Mouse (Mus musculus) spleen, postnatal 14 days (tissue): ENCODE measurements around the gene Samd8.

Experiments
- DNase-seq, 2 experiments: peaks; one replicate each; pipeline ENCODE4 v3.0.0; 2021 to 2022; ENCODE audit warnings: low spot score in 2 of 2

Gene Samd8

DNA sequence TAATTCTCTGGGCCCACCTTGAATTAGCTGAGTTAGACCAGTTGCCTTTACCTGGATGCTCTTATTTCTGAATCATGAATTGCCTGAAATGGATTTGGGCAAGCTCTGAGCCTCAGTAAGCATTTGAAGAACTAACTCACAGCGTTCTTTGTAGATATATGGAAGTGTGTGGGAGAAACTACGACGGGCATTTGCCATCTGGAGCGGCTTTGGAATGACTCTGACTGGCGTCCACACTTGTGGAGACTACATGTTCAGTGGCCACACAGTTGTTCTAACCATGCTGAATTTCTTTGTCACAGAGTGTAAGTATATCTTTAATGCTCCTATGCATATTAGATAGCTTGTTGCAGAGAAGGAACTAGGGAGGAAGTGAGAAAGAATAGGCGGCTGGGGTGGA lies 41.9 kb downstream of the Samd8 start:
- DNase-seq: no peak

DNA sequence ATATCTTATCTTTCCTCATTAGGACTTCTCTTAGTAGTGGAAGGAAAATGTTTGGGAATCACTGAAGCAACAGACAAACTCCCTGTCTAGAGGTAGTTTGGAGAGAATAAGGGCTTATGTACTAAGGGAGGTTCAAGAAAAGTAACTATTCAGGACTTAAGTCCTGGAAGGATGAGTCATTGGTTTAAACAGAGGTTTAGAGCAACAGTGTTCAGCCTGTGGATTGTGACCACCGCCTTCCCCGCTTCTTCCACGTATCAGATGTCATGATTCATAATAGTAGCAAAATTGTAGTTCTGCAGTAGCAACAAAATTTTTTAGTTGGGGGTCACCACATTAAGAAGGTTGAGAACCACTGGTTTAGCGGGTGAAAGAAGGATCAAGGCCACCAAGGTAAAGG lies 50.3 kb downstream of the Samd8 start:
- no peak for DNase-seq

DNA sequence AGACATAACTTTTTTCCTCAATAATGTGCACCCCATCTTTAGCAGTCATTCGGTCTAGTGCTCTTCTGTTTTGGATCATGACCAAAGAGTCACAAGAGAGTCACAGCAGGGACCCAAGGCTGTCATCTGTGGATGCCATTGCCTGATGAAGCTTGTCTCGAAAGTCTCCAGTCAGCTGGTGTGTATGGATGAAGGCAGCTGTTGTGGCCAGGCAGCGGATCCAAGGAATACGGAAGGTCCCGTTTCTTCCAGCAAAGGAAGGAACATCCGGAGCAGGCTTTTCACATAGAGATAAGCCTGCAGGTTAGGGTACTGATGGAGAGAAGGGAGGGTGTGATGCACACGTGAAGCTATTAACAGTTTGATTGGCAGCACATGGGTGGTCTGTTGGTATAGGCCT lies 51.3 kb downstream of the Samd8 start:
- no peak for DNase-seq

DNA sequence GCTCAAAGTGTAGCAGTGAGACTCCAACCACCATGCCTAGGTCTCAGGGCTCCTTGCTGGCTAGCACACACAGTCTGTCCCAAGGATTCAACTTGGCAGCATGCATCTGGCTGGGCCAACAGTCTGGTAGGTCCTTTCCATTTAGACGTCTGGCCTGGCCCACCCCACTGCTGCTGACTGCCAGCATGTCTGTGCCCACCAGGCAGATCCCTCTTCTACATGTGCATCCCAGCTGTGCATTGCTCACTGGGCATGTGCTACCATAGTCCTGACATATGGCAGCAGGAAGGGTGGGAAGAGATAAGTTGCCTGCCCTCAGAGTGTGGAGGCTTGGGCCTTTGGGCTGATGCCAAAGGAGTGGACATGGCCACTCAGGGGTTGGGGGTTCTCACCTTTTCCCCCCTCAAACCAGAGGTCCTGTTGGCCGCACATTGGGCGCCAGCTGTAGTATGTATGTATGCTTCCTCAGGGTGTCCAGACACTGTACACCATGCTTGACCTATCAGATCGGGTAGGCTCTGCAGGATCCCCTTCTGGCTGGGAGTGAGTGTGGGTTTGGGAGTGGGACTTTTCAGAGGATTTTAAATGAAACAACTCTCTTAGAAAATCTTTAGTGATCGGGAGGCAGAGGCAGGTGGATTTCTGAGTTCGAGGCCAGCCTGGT lies 52.3 kb downstream of the Samd8 start:
- DNase-seq: no peak

DNA sequence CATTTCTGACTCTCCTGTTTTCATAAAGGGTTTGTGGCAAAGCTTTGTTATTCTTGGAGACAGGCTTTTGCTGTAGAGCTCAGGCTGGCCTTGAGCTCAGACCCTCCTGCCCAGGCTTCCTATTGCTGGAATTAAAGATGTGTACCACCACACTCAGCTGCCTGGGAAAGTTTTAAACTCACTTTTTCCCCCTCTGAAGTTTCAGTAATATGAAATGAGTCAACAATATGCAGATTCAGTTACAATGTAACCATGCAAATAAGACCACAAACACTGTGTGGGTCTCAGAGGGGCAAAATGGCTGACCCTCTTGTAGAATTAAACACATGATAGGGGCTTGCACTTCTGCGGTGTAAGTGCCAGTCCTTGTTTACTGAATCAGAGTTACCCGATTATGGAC lies 55.9 kb downstream of the Samd8 start:
- DNase-seq: no peak

DNA sequence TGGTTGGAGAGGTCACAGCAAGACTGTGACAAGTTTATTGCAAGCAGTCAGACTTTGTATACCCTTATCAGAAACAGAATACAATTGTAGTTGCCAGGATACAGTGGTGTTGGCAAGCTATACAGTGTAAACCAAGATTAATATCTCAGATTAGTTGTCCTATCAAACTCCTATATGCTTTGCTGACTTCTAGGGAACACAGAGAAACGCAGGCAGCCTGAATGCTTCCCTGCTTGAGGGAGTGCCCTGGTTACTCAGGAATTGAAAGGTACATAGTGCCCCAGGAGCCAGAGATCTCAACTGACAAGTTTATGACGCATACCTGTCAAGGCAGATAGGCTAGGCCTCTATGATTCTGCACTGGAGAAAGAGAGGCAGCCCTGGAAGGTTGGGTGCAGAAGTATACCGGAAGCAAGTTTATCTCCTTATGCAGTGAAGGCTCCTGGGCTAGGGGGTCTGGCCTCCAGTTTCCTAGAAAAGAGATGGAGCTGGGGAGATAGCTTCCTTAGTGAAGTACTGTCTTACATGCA lies 56.4 kb downstream of the Samd8 start:
- no peak for DNase-seq

DNA sequence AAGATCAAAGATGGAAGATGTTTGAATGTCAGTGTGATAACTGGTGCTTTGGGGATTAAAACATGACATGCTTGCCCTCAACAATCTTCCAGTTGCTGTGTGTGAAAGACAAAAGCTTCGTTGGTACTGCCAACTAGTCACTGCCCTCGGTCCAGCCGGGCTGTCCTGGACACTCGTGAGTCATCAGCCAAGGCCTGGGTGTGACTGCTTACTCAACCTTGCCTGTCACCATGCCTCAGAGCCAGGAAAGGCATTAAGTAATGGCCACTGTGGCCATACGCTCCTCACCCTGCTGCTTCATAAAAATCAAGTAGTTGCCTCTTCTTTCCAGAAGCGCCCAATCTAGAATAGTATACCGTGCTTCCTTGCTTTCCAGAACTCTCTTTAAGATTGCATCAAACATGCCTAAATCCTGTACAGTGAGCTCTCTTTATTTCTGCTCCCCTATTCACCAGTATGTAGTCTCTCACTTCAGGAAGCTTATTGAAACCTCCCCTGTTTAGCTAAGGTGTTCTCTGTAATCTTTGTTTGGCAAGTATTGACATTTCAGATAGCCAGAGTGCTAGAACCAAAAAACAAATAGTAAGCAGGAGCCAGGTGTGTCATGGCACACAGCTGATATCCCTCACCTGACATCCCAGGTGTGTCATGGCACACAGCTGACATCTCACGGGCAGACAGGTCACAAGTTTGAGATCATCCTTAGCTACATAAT lies 58.0 kb downstream of the Samd8 start:
- no peak for DNase-seq

DNA sequence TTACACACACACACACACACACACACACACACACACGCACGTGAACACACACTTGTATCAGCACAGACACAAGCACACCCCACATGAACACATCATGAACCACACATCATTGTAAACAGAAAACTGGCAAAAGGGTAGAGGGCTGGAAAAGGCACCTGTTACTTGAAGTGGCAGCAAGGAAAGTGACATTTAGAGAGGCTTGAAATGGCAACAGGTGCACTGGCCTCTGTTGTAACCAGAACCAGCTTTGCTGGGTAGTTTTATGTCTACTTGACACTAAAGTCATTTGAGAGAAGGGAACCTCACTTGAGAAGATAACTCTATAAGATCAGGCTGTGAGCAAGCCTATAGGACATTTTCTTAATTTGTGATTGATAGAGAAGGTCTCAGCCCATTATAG lies 59.1 kb downstream of the Samd8 start:
- no peak for DNase-seq

DNA sequence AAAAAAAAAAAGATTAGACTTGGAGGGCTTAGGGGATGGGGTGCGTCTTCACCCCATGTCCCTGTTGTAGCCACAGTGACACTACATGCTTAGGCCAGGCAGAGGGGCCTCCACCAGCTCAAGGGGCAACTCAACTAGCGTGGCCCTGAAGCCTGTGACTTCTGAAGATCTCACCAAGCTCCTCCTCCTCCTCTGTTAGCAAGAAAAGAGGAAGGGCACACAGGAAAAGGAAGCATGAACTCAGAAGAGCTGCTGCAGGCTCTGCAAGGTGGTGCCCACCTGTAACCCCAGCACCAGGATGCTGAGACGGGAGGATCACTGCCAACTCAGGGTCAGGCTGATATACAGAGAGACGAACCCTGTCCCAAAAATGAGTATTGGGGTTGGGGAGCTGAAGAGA lies 61.0 kb downstream of the Samd8 start:
- no peak for DNase-seq

DNA sequence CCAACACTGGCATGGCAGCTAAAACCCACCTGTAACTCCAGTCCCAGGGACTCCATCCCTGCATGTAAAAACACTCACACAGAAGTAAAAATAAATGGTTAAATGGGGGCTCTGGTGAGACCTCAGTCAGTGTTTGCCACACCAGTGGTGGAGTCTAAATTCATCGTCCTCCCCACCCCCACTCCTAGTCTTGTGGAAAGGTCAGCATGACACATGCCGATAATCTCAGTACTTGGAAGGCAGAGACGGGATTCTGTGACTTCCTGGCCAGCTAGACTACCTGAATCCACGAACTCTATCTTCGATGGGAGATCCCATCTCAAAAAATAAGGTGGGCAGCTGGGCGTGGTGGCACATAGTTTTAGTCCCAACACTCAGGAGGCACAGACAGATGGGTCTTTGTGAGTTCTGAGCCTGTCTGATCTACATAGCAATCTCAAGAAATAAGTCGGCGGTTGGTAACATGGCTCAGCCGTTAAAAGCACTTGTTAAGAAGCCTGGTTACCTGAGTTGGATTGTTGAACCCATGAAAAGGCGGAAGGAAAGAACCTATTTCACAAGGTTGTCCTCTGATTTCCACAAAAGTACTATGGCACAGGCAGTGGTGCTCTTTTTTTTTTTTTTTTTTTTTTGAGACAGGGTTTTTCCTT lies 61.5 kb downstream of the Samd8 start:
- no peak for DNase-seq

DNA sequence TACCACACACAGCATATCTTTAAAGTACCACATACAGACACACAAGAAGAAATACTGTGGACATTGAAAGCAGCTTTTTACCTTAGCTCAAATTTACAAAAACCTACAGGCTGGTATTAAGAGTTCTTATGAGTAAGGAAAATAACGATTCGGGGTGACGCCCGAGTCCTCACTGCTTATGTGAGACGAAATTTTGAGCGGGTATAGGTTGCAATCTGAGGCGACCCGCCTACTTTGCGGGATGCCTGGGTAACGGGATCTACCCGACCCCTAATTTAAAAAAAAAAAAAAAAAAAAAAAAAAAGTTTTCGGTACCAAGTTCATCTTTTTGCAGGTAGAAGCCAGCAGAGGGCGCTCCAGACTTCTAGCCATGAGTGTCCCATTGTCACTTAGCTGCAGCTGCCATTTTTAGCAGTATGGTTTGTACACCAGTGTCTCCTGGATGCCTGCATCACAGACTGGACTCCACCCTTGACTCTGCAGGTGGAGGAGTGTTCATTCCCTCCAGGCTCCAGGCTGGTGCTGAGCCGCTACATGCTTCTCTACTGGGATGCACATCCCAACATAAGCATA lies 62.3 kb downstream of the Samd8 start:
- DNase-seq: peak; percentile 59 to 76

DNA sequence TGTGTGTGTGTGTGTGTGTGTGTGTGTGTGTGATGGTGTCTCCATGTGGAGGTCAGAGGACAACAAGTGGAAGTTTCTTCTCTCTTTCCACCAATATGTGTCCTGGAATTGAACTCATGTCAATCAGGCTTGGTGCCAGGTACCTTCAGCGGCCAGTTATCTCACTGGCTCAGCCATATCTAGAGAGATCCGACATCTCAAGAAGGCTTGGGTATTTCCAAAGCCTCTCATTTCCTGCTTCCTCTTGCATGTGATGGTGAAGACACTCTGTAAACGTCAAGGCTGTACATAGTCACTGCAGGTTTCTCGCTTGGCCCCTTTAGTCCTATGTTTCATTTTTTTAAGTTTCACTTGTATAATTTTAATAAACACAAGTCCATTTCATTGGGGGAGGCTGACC lies 62.9 kb downstream of the Samd8 start:
- DNase-seq: no peak

DNA sequence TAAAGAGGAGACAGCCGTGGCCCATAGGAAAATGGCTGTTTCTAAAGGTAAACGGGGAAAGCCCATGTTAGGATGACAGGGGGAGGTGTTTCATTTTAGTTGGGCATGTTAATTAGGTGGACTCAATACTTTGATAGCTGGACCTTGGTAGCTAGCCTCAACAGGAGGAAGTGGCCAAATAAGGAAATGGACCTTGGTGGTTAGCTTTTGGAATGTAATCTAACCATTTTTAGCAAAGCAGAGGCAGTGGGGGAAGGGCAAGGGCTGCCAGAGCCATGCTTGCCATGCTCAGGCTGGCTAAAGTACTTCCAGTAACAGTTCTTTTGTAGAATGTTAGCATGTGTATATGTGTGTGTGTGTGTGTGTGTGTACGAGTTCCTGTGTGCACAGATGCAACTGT lies 63.5 kb downstream of the Samd8 start:
- no peak for DNase-seq

DNA sequence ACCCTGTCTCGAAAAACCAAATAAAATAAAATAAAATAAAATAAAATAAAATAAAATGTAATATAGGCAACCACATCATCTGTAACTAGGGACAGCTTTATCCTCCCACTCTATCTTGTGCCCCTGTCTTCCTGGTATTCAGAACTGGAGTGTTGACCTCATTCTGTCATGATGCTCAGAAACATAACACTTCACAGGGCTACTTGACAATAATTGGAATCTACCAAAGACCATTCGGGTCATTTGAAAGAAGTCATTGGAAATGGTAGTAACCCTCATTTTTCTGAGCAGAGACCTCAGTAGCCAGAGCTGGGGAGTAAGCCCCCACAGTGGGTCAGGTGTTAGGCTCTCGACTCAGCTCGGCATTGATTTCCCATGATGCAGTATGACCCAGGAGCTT lies 64.3 kb downstream of the Samd8 start:
- no peak for DNase-seq

DNA sequence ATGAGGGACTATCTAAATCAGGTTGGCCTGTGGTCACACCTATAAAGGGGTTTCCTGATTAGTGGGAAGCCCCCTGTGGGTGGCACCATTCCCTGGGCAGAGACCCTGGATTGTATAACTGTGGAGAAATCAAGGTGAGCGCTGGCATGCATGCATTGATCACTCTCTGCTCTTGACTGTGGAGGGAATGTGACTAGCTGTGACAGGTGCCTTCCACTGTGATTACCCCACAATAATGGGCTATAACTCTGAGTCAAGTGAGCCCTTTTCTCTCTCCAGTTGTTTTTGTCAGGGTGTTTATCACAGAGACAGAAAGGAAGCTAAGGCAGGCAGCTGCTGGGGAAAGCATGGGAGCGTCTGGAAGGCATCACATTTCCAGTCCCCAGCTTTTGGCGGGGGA lies 65.9 kb downstream of the Samd8 start:
- DNase-seq: no peak

DNA sequence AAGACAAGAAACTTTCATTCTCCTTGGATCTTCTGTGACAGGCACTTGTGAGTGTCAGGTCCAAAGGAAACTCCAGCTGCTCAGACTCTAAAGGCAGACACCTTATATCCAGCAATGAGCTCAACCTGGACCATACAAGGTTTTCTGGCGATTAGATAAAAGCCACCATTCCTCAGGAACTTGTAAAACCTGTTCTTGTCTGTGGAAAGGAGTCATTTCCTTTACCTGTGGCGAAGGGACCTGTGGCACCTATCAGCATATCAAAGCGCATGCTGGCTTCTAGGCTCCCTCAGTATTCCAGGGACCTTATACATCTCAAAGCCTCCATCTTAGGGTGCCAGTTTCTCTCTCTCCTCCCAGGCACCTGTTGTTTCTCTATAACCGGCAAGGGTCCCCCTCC lies 67.1 kb downstream of the Samd8 start:
- no peak for DNase-seq

DNA sequence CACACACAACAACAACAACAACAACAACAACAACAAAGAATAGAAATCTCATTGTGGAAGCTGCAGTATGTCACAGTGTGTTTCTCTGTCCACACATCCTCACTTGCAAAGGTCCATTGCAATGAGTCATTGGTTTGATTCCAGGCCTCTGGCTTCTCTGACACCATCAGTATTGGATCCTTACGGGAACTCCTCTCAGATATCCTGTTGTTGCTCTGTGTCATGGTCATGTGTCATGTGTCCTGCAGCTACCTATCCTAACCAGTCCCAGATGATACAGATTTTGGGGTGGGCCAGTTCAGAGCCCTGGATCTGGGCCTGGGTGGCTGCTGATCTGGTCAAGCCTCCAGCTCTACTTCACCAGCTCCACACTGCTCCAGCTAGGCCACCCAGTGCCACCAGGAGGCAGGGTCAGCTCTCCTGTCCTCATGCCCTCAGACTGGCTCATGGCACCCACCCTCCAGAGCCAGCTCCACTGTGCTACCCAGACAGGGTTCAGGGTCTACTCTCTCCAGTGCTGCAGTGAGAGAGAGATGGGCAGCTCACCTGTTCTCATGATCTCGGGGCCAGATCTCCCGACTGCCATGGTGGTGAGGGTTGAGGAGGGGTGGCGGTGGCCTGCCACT lies 70.7 kb downstream of the Samd8 start:
- no peak for DNase-seq

DNA sequence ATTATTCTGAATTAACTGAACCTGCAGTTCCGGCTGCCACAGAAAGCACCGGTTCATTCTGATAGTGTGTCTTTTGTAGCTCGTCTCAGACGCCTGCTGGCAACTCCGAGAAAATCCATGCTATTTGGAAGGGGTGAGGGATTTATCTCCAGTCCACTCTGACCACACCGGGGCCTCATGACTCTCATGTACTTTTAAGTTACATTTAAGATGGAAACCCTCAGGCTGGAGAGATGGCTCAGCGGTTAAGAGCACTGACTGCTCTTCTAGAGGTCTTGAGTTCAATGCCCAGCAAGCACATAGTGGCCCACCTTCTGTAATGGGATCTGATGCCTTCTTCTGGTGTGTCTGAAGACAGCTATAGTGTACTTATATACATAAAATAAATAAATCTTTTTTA lies 72.0 kb downstream of the Samd8 start:
- DNase-seq: no peak

DNA sequence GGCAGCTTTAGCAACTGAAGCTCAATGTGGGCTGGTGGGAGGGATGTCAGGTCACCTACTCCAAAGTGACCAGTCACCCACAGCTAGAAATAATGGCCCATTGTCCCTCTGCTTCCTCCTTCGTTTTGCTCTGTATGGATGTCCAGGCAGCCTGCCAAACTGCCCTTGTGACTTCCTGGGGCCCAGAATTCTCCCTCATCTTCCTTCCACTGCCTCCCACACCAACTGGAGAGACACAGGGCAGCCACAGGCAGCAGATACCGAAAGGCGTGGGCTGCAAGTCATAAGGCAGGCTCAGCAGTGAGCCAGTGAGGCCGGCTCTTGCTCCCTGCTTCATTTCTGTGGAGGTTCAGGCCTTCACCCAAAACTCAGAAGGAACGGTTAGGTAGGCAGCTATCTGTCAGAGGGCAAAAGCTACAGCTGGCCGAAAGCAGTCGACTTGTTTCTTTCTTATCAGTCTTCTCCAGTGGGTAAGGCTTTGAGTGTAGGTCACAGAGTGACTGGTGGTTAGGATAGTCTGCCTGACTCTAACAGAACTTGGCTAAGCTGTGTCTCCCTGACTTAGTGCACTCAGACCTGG lies 72.6 kb downstream of the Samd8 start:
- peak; percentile 20 to 26 for DNase-seq

DNA sequence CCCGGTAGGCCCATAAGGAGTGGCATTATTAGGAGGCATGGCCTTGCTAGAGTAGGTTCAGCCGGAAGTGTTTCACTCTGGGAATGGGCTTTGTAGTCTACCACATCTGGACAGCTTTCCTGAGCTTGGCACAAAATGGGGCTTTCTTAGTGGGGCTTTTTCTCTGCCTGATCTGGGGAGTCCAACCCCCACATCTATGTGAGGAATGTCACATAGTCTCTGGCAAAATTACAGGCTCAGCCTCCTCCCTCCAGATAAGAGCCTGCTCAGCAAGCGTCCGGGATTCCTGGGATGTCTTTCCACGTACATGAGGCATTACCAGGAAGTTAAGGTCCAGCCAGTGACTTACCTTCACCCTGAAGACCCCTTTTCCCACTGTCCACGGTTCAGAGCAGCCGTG lies 73.6 kb downstream of the Samd8 start:
- no peak for DNase-seq

DNA sequence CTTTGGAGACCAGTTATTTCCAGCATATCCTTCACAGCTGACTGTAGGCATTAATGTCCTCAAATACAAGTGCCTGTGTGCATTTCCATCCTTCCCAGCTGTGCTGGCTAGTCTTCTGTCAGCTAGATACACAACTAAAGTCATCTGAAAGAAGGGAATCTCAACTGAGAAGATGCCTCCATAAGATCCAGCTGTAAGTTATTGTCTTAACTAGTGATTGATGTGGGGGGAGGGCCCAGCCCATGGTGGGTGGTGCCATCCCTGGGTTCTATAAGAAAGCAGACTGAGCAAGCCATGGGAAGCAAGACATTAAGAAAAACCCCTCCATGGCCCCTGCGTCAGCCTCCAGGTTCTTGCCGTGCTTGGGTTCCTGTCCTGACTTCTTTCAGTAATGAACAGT lies 74.6 kb downstream of the Samd8 start, which contains the start of gene Vdac2:
TSS of gene Vdac2 (plus strand) at position 301 of the 400 bp plus-strand sequence.
- DNase-seq: no peak
